Mouse (Mus musculus) brain, adult 2 months (tissue): ENCODE measurements around the gene Ccdc175.

Experiments
- DNase-seq: peaks from one replicate; pipeline ENCODE4 v3.0.0; 2011; ENCODE audit warnings: low read depth, low spot score

The Ccdc175 gene

GRCm38 (mm10) chr12:72184929-72185328 is at the start of gene Ccdc175:
Gene Ccdc175, minus strand, starts transcription at chr12:72185029.
- no peak for DNase-seq

GRCm38 (mm10) chr12:72234151-72234550 is 49.3 kb upstream of the Ccdc175 start:
- DNase-seq = peak; percentile 21

GRCm38 (mm10) chr12:72232826-72233790 is 48.3 kb upstream of the Ccdc175 start:
- peak; percentile 89 for DNase-seq

GRCm38 (mm10) chr12:72232176-72232575 is 47.3 kb upstream of the Ccdc175 start:
- DNase-seq = peak; percentile 28

GRCm38 (mm10) chr12:72229451-72230196 is 44.8 kb upstream of the Ccdc175 start:
- peak; percentile 75 for DNase-seq

- DNase-seq = no peak
Measured at GRCm38 (mm10) chr12:72227731-72228130, 42.9 kb upstream of the Ccdc175 start.

- peak; percentile 31 for DNase-seq
Measured at GRCm38 (mm10) chr12:72225371-72225770, 40.5 kb upstream of the Ccdc175 start.

- DNase-seq = peak; percentile 71
Measured at GRCm38 (mm10) chr12:72223557-72224102, 38.8 kb upstream of the Ccdc175 start.

GRCm38 (mm10) chr12:72213554-72213953 is 28.7 kb upstream of the Ccdc175 start:
- DNase-seq = peak; percentile 44

GRCm38 (mm10) chr12:72200828-72201227 is 16.0 kb upstream of the Ccdc175 start:
- DNase-seq = peak; percentile 74

- DNase-seq = peak; percentile 41
Measured at GRCm38 (mm10) chr12:72197925-72198486, 13.2 kb upstream of the Ccdc175 start.

- DNase-seq = no peak
Measured at GRCm38 (mm10) chr12:72197434-72197833, 12.6 kb upstream of the Ccdc175 start.

GRCm38 (mm10) chr12:72179561-72179960 is 5.3 kb downstream of the Ccdc175 start:
- DNase-seq = peak; percentile 77

GRCm38 (mm10) chr12:72178322-72178721 is 6.5 kb downstream of the Ccdc175 start:
- peak; percentile 91 for DNase-seq

- no peak for DNase-seq
Measured at GRCm38 (mm10) chr12:72158421-72158820, 26.4 kb downstream of the Ccdc175 start.

GRCm38 (mm10) chr12:72150786-72151185 is 34.0 kb downstream of the Ccdc175 start:
- peak; percentile 73 for DNase-seq

GRCm38 (mm10) chr12:72129203-72129602 is 55.6 kb downstream of the Ccdc175 start:
- peak; percentile 40 for DNase-seq

- no peak for DNase-seq
Measured at GRCm38 (mm10) chr12:72115686-72116345, 69.0 kb downstream of the Ccdc175 start.

- no peak for DNase-seq
Measured at GRCm38 (mm10) chr12:72115126-72115525, 69.7 kb downstream of the Ccdc175 start.

- peak; percentile 92 for DNase-seq
Measured at GRCm38 (mm10) chr12:72104525-72105281, 80.1 kb downstream of the Ccdc175 start.
